Mouse (Mus musculus) midbrain, embryonic 11.5 days (tissue): ENCODE data around the gene Pear1. TPM values are rescaled to one million over a fixed set of nuclear protein-coding genes. Genes with fewer than 3 reads are reported as not detected.
A peak's percentile ranks its signal among the peaks of the same experiment; 100 is the strongest.

ENCODE experiments used
- ATAC-seq: fragments of 200-750 bp; cut with Nextera tagmentation; 2 replicates; pipeline ENCODE4 v1.8.0; 2017; ENCODE audit warnings: moderate TSS enrichment, moderate library complexity; ENCODE audit not compliant: low FRiP score
- DNase-seq: peaks from one replicate; pipeline ENCODE4 v3.0.0; 2015; ENCODE audit warnings: low spot score; ENCODE audit errors: missing footprints
- H3K27ac ChIP-seq: fragments of 300-500 bp; sonication (generic); 2 replicates; pipeline ENCODE4 v1.5.1; 2014; ENCODE audit warnings: low read depth, low read length
- H3K27me3 ChIP-seq: fragments of 300-500 bp; sonication (generic); 2 replicates; pipeline ENCODE4 v1.6.1; 2014; ENCODE audit warnings: mild to moderate bottlenecking, low read length, moderate library complexity, mixed read lengths; ENCODE audit not compliant: control insufficient read depth, insufficient read depth
- H3K36me3 ChIP-seq: fragments of 300-500 bp; sonication (generic); 2 replicates; pipeline ENCODE4 v1.6.1; 2014; ENCODE audit warnings: mild to moderate bottlenecking, low read length, moderate library complexity, mixed read lengths; ENCODE audit not compliant: control insufficient read depth, insufficient read depth
- H3K4me1 ChIP-seq: fragments of 300-500 bp; sonication (generic); 2 replicates; pipeline ENCODE4 v1.6.1; 2014; ENCODE audit warnings: low read length; ENCODE audit not compliant: control insufficient read depth, insufficient read depth
- H3K4me2 ChIP-seq: fragments of 300-500 bp; sonication (generic); 2 replicates; pipeline ENCODE4 v1.6.1; 2014; ENCODE audit warnings: mild to moderate bottlenecking, moderate library complexity
- H3K4me3 ChIP-seq: fragments of 300-500 bp; sonication (generic); 2 replicates; pipeline ENCODE4 v1.5.1; 2014; ENCODE audit warnings: low read depth, low read length
- H3K9ac ChIP-seq: fragments of 300-500 bp; sonication (generic); 2 replicates; pipeline ENCODE4 v1.6.1; 2014; ENCODE audit warnings: low read length
- H3K9me3 ChIP-seq: fragments of 300-500 bp; sonication (generic); 2 replicates; pipeline ENCODE4 v1.6.1; 2016; ENCODE audit warnings: low read length; ENCODE audit not compliant: control insufficient read depth
- WGBS: fragments of 180-500 bp; shearing (Covaris S2); extraction: QIAGEN DNeasy Blood & Tissue Kit; methylation state at CpG from one replicate; pipeline ENCODE4 v1.1.7; 2014; 5-methylcytosine and 5-hydroxymethylcytosine counted together
- polyA plus RNA-seq: library from polyadenylated mRNA; unstranded; fragments of >200 nt; fragmentation: Nextera tagmentation; extraction: Ambion mirVana; gene quantifications from 2 replicates; pipeline ENCODE4 v1.2.1, GENCODE M21; 2014

The Pear1 gene
- polyA plus RNA-seq, 1 experiment from 2014 or later: 6.9 TPM

- ATAC-seq: no peak
- WGBS: 14% methylated on average over 10 of the region's 10 CpGs
These were observed 59.0 kb downstream of the Pear1 start for GRCm38 (mm10) chr3:87765091-87765490.

DNA sequence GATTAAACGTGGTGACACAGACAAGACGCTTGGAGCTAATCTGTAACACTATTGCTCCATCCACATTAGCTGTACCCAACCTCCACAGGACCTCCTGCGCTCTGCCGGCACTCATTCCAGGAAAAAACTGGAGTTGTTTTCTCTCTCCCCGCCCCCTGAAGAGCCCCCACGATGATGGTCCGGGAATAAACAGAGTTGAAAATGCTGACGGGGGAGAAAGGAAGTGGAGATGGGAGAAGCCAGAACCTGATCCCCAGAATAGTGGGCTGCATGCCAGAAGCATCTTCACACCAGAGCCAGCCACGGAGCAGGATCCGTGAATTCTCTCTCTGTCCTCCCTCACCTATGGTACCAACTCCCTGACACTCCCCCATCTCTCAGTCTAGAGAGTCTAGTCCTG, 59.6 kb downstream of the Pear1 start:
- Histone ChIP-seq H3K9ac (no peak overlapping the region), H3K9me3 (no peaks in the 10 kb centered on the region), H3K4me3 (no peak overlapping the region), H3K27me3 (peaks cover 14% of the 10 kb centered on the region), H3K4me1 (no peaks in the 10 kb centered on the region; the same call in 1 of the 2 replicates), H3K4me2 (no peak overlapping the region), H3K27ac (no peak overlapping the region), H3K36me3 (no peaks in the 10 kb centered on the region)
- WGBS: 42% methylated on average over 10 of the region's 10 CpGs
- no peak for ATAC-seq
- no peak for DNase-seq

More at GRCm38 (mm10) chr3:87765091-87765490, 59.0 kb downstream of the Pear1 start:
- Histone ChIP-seq H3K27ac (no peak overlapping the region), H3K9me3 (no peaks in the 10 kb centered on the region), H3K36me3 (no peaks in the 10 kb centered on the region), H3K4me2 (no peak overlapping the region), H3K27me3 (peaks cover 14% of the 10 kb centered on the region), H3K4me3 (no peak overlapping the region), H3K9ac (peak overlapping the region; percentile 40; the same call in 1 of the 2 replicates), H3K4me1 (no peaks in the 10 kb centered on the region; the same call in 1 of the 2 replicates)
- DNase-seq: no peak

DNA sequence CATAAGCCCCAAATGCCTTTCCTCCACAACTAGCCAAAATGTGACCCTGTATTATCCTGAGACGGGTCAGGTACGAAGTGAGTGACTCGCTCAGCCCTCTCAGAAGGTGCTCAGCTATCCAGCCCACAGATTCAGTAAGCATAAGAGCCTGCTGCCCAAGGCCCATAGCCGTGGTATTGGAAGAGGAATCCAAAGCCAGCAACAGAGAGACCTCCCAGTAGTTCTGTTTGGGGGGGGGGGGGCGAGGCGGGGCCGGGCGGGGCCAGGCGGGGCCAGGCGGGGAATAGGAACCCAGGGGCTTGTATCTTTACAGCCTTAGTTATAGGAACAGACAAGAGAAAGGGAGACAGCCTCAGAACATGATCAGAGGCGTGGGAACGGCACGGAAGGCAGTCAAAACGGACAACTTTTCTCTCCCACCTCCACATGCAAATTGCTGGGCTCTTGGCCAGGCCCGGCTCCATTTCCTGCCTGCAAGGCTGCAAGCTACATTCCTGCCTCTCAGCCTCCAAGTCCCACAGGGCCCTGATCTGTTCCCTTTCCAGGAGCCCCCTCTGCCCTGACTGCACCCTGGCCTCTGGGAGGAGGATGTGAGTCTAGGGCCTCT, 60.3 kb downstream of the Pear1 start:
- Histone ChIP-seq H3K36me3 (no peaks in the 10 kb centered on the region), H3K4me2 (no peak overlapping the region), H3K9me3 (no peaks in the 10 kb centered on the region), H3K27ac (no peak overlapping the region), H3K4me3 (no peak overlapping the region), H3K9ac (no peak overlapping the region), H3K4me1 (no peaks in the 10 kb centered on the region; the same call in 1 of the 2 replicates), H3K27me3 (peaks cover 10% of the 10 kb centered on the region)
- DNase-seq (no peak), ATAC-seq (no peak)
- WGBS: 28% methylated on average over 15 of the region's 15 CpGs

GRCm38 (mm10) chr3:87763202-87763601, 60.9 kb downstream of the Pear1 start:
- H3K4me1 ChIP-seq: no peaks in the 10 kb centered on the region; the same call in 1 of the 2 replicates
- no peak overlapping the region for H3K27ac ChIP-seq
- no peak for ATAC-seq
- no peak overlapping the region for H3K9ac ChIP-seq
- no peak overlapping the region for H3K4me3 ChIP-seq
- no peak for DNase-seq
- H3K9me3 ChIP-seq: no peaks in the 10 kb centered on the region
- H3K36me3 ChIP-seq: no peaks in the 10 kb centered on the region
- peaks cover 4% of the 10 kb centered on the region for H3K27me3 ChIP-seq
- no peak overlapping the region for H3K4me2 ChIP-seq
- 57% methylated on average over 4 of the region's 4 CpGs for WGBS

GRCm38 (mm10) chr3:87761408-87762375, 62.4 kb downstream of the Pear1 start:
- Histone ChIP-seq H3K9ac (no peak overlapping the region), H3K36me3 (no peaks in the 10 kb centered on the region), H3K4me1 (no peaks in the 10 kb centered on the region; the same call in 1 of the 2 replicates), H3K9me3 (no peaks in the 10 kb centered on the region), H3K27ac (no peak overlapping the region), H3K27me3 (peaks cover 5% of the 10 kb centered on the region), H3K4me3 (no peak overlapping the region), H3K4me2 (no peak overlapping the region)
- no peak for ATAC-seq
- 75% methylated on average over 20 of the region's 20 CpGs for WGBS
- no peak for DNase-seq

DNA sequence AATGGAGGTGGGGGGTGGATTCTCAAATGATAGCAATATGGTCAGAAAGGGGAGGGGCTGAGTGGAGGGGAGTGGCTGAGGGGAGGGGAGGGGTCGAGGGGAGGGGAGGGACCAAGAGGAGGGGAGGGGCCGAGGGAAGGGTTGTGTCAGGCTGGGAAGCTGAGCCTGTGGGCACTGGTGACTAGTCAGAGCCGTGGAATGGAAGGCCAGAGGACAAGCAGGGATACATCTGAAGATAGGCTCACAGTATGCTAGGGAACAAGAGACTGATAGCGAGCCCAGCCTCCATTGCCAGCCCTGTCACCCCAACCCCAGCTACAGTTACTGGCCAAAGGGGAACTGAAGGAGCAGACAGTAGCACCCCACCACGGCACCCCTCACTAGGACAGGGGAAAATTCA, 65.5 kb downstream of the Pear1 start:
- Histone ChIP-seq H3K27ac (no peak overlapping the region), H3K4me1 (no peaks in the 10 kb centered on the region; the same call in 1 of the 2 replicates), H3K9me3 (no peaks in the 10 kb centered on the region), H3K9ac (no peak overlapping the region), H3K27me3 (peaks cover 4% of the 10 kb centered on the region; the same call in 1 of the 2 replicates), H3K4me2 (no peak overlapping the region), H3K4me3 (no peak overlapping the region), H3K36me3 (no peaks in the 10 kb centered on the region)
- ATAC-seq (no peak), DNase-seq (no peak)
- 52% methylated on average over 5 of the region's 5 CpGs for whole genome bisulfite sequencing

- no peak overlapping the region for H3K27ac ChIP-seq
- ATAC-seq (no peak; the same call in 1 of the 2 replicates), DNase-seq (no peak)
- no peaks in the 10 kb centered on the region for H3K4me1 ChIP-seq
- H3K9ac ChIP-seq: peak overlapping the region; percentile 34; the same call in 1 of the 2 replicates
- no peak overlapping the region for H3K4me3 ChIP-seq
- H3K36me3 ChIP-seq: no peaks in the 10 kb centered on the region
- H3K9me3 ChIP-seq: no peaks in the 10 kb centered on the region
- WGBS: 53% methylated on average over 20 of the region's 20 CpGs
- peaks cover 4% of the 10 kb centered on the region for H3K27me3 ChIP-seq
- H3K4me2 ChIP-seq: peak overlapping the region; percentile 39
These were observed 67.6 kb downstream of the Pear1 start for GRCm38 (mm10) chr3:87756488-87756887.

- Histone ChIP-seq H3K4me2 (peak overlapping the region; percentile 39), H3K4me1 (no peaks in the 10 kb centered on the region), H3K27me3 (peaks cover 4% of the 10 kb centered on the region), H3K36me3 (no peaks in the 10 kb centered on the region), H3K4me3 (peak overlapping the region; percentile 16; the same call in 1 of the 2 replicates), H3K27ac (no peak overlapping the region), H3K9ac (peak overlapping the region; percentile 34; the same call in 1 of the 2 replicates), H3K9me3 (no peaks in the 10 kb centered on the region)
- peak; percentile 89 for ATAC-seq
- WGBS: 3% methylated on average over 24 of the region's 24 CpGs
- DNase-seq: peak; percentile 99
These were observed 68.1 kb downstream of the Pear1 start for GRCm38 (mm10) chr3:87755964-87756363.

DNA sequence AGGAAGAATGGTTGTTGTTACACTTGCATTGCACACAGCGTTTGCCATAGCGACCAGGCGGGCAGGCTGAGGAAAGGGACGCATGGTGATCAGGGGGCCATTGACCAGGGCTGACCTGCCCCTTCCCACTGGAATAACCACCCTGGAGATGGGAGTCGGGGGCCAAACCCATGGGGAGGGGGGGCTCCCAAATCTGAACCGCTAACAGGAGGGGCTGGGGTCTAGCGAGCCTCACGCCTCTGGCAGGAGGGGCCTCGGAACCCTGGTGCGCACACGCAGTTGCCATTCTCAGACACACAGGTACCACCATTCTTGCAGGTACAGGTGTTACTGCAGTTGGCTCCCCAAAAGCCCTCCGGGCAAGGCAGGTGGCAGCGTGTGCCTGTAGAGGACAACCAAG, 70.3 kb downstream of the Pear1 start:
- Histone ChIP-seq H3K9me3 (no peaks in the 10 kb centered on the region), H3K36me3 (no peaks in the 10 kb centered on the region), H3K4me2 (no peak overlapping the region), H3K27me3 (peaks cover 4% of the 10 kb centered on the region), H3K4me3 (no peak overlapping the region), H3K9ac (no peak overlapping the region), H3K27ac (no peak overlapping the region), H3K4me1 (no peaks in the 10 kb centered on the region)
- DNase-seq (no peak), ATAC-seq (no peak)
- WGBS: 81% methylated on average over 13 of the region's 13 CpGs
